Mouse (Mus musculus) CH12.LX (cell line): Measurements from ENCODE around the gene AI597479.

ENCODE experiments used
- ELF1 ChIP-seq: IDR thresholded peaks from 2 replicates; pipeline ENCODE4 v1.6.1; 2014; ENCODE audit warnings: low read depth, mild to moderate bottlenecking, inconsistent platforms, low read length, improper control_type of control experiment
- EP300 ChIP-seq: IDR thresholded peaks from 2 replicates; pipeline ENCODE4 v1.6.1; 2011; ENCODE audit warnings: low read length, improper control_type of control experiment
- IRF4 ChIP-seq: IDR thresholded peaks from 2 replicates; pipeline ENCODE4 v1.6.1; 2014; ENCODE audit warnings: low read depth, mild to moderate bottlenecking, inconsistent platforms, low read length, improper control_type of control experiment
- MAFK ChIP-seq: IDR thresholded peaks from 2 replicates; pipeline ENCODE4 v1.6.1; 2011; ENCODE audit warnings: low read length, improper control_type of control experiment; ENCODE audit not compliant: insufficient replicate concordance
- NELFE ChIP-seq: IDR thresholded peaks from 2 replicates; pipeline ENCODE4 v1.6.1; 2011; ENCODE audit warnings: low read depth, low read length, improper control_type of control experiment
- POLR2A ChIP-seq: IDR thresholded peaks from 2 replicates; pipeline ENCODE4 v1.6.1; 2011; ENCODE audit warnings: low read depth, mild to moderate bottlenecking, improper control_type of control experiment, low read length
- SMC3 ChIP-seq: IDR thresholded peaks from 2 replicates; pipeline ENCODE4 v1.6.1; 2011; ENCODE audit warnings: low read depth, low read length, improper control_type of control experiment
- TBP ChIP-seq: conservative IDR thresholded peaks from 2 replicates; pipeline ENCODE4 v1.6.1; 2011; ENCODE audit warnings: low read depth, low read length, improper control_type of control experiment
- TCF12 ChIP-seq: IDR thresholded peaks from 2 replicates; pipeline ENCODE4 v1.6.1; 2014; ENCODE audit warnings: low read depth, mild to moderate bottlenecking, inconsistent platforms, low read length, improper control_type of control experiment
- UBTF ChIP-seq: IDR thresholded peaks from 2 replicates; pipeline ENCODE4 v1.6.1; 2012; ENCODE audit warnings: low read depth, mild to moderate bottlenecking, inconsistent platforms, low read length, improper control_type of control experiment, moderate library complexity
- USF2 ChIP-seq: conservative IDR thresholded peaks from 2 replicates; pipeline ENCODE4 v1.6.1; 2011; ENCODE audit warnings: low read depth, low read length, improper control_type of control experiment
- ZNF384 ChIP-seq: IDR thresholded peaks from 2 replicates; pipeline ENCODE4 v1.6.1; 2012; ENCODE audit warnings: low read depth, low read length, improper control_type of control experiment, inconsistent platforms

GRCm38 (mm10) chr1:43164582-43164981 lies 66.1 kb downstream of the AI597479 start:
- TF ChIP-seq TBP (no peak), NELFE (no peak), USF2 (no peak), SMC3 (no peak), TCF12 (no peak), EP300 (no peak), IRF4 (no peak), ELF1 (no peak), MAFK (no peak), ZNF384 (no peak), UBTF (no peak), POLR2A (no peak)
